Mouse (Mus musculus) lung, embryonic 15.5 days (tissue): ENCODE measurements around the gene Atg10. TPM values are rescaled to one million over a fixed set of nuclear protein-coding genes. Genes with fewer than 3 reads are reported as not detected.

Experiments
- ATAC-seq: fragments of 200-750 bp; cut with Nextera tagmentation; 2 replicates; pipeline ENCODE4 v1.8.0; 2017; ENCODE audit warnings: moderate number of reproducible peaks, borderline replicate concordance; ENCODE audit not compliant: low FRiP score, low TSS enrichment; ENCODE audit errors: extremely low read depth
- H3K27ac ChIP-seq: fragments of 300-500 bp; sonication (generic); 2 replicates; pipeline ENCODE4 v1.5.1; 2015; ENCODE audit warnings: moderate library complexity, mild to moderate bottlenecking, inconsistent platforms
- H3K27me3 ChIP-seq: fragments of 300-500 bp; sonication (generic); 2 replicates; pipeline ENCODE4 v1.6.1; 2015; ENCODE audit warnings: inconsistent platforms
- H3K36me3 ChIP-seq: fragments of 300-500 bp; sonication (generic); 2 replicates; pipeline ENCODE4 v1.6.1; 2015; ENCODE audit warnings: inconsistent platforms
- H3K4me1 ChIP-seq: fragments of 300-500 bp; sonication (generic); 2 replicates; pipeline ENCODE4 v1.6.1; 2015; ENCODE audit warnings: inconsistent platforms
- H3K4me2 ChIP-seq: fragments of 300-500 bp; sonication (generic); 2 replicates; pipeline ENCODE4 v1.6.1; 2015; ENCODE audit warnings: inconsistent platforms, mild to moderate bottlenecking, moderate library complexity
- H3K4me3 ChIP-seq: fragments of 300-500 bp; sonication (generic); 2 replicates; pipeline ENCODE4 v1.5.1; 2015; ENCODE audit warnings: mild to moderate bottlenecking, inconsistent platforms
- H3K9ac ChIP-seq: fragments of 300-500 bp; sonication (generic); 2 replicates; pipeline ENCODE4 v1.6.1; 2015; ENCODE audit warnings: inconsistent platforms
- H3K9me3 ChIP-seq: fragments of 300-500 bp; sonication (generic); 2 replicates; pipeline ENCODE4 v1.6.1; 2016; ENCODE audit warnings: inconsistent platforms
- WGBS: fragments of 180-500 bp; shearing (Covaris S2); methylation state at CpG from one replicate; pipeline ENCODE4 v1.1.7; 2015; 5-methylcytosine and 5-hydroxymethylcytosine counted together
- polyA plus RNA-seq: library from polyadenylated mRNA; unstranded; fragments of >200 nt; fragmentation: Nextera tagmentation; extraction: Ambion mirVana; gene quantifications from 2 replicates; pipeline ENCODE4 v1.2.1, GENCODE M21; 2015

Atg10 gene
- polyA plus RNA-seq, 1 experiment from 2014 or later, result 15.8 TPM

DNA sequence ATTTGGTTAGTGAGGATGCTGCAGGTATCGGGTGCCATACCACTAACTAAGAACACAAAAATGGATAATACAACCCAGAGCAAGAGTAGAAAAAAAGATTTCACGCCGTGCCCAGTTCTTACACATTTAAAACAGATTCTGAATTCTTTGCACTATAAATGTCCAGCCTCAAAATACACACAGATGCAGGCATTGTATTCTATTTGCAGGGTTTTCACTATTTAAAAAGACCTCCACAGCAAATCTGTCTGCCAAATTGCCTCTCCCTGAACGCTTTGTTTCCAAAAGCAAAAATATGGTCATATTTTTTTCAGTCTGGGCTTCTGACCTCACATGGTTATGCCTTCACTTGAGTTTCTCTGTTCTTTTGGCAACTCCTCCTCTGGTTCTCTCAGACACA is 328.9 kb downstream of the Atg10 start:
- ATAC-seq, result no peak
- WGBS, result 90% methylated on average over 4 of the region's 4 CpGs
- Histone ChIP-seq H3K4me2 (no peak overlapping the region), H3K27me3 (no peaks in the 10 kb centered on the region), H3K9ac (no peak overlapping the region), H3K9me3 (no peaks in the 10 kb centered on the region), H3K4me1 (no peaks in the 10 kb centered on the region), H3K27ac (no peak overlapping the region), H3K36me3 (no peaks in the 10 kb centered on the region), H3K4me3 (no peak overlapping the region)

DNA sequence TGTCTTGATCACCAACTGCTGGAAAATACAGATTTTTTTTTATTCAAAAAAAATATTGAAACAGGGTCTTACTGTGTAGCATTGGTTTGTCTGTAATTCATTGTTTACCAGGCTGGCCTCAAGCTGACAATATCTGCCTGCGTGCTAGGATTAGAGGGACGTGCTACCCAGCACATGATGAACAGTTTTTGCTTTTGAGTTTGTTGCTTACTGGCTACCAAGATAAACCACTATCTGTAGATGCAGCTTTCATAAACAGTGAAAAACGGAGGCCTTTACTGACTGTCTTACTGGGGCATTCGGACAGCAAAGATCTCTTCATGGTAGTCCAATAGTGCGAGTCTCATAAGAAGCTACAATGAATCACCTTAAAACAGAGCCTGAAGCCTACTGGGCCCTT is 333.7 kb downstream of the Atg10 start:
- Histone ChIP-seq H3K27ac (no peak overlapping the region), H3K9me3 (no peaks in the 10 kb centered on the region), H3K36me3 (no peaks in the 10 kb centered on the region), H3K4me3 (no peak overlapping the region), H3K4me2 (no peak overlapping the region), H3K9ac (no peak overlapping the region), H3K4me1 (peaks cover 12% of the 10 kb centered on the region), H3K27me3 (no peaks in the 10 kb centered on the region)
- ATAC-seq, result no peak
- WGBS, result 81% methylated on average over 5 of the region's 5 CpGs

DNA sequence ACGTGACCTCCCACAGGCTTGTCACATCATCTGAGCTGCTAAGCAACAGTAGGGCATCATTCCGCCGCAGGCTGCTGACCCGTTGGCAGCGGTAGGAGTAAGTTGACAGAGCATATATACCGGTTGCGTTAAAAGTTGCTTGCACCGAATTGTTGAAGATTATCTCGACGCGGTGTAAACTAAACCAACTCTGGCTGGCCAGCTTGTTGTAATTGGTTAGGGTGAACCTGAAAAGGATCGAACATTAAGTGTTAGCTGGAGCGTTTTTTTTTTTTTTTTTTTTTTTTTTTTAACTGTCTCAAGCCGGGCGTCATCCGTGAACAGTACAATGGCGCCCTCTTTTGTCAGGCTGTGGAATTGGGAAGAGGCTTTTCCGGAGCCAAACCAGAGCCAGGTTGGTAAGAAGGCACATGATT is 337.2 kb downstream of the Atg10 start:
- Histone ChIP-seq H3K9ac (peak overlapping the region; percentile 15), H3K4me2 (peak overlapping the region; percentile 72), H3K4me3 (peak overlapping the region; percentile 44), H3K9me3 (no peaks in the 10 kb centered on the region), H3K4me1 (peaks cover 12% of the 10 kb centered on the region), H3K27ac (no peak overlapping the region), H3K36me3 (no peaks in the 10 kb centered on the region), H3K27me3 (no peaks in the 10 kb centered on the region)
- peak; percentile 55; the same call in 1 of the 2 replicates for ATAC-seq
- under 1% methylated on average over 18 of the region's 18 CpGs for WGBS

- Histone ChIP-seq H3K4me1 (peaks cover 12% of the 10 kb centered on the region), H3K9ac (peak overlapping the region; percentile 15), H3K9me3 (no peaks in the 10 kb centered on the region), H3K4me2 (peak overlapping the region; percentile 72), H3K27me3 (no peaks in the 10 kb centered on the region), H3K27ac (no peak overlapping the region), H3K36me3 (no peaks in the 10 kb centered on the region), H3K4me3 (peak overlapping the region; percentile 44)
- peak; percentile 57; the same call in 1 of the 2 replicates for ATAC-seq
- 18% methylated on average over 13 of the region's 13 CpGs for WGBS
Measured at GRCm38 (mm10) chr13:90885856-90886532, 337.8 kb downstream of the Atg10 start.

Other genes starting within 250 kb of the Atg10 start
- 96.1 and 97.9 TPM in 2 replicates for gene Ssbp2, start 236.3 kb upstream of the Atg10 start, polyA plus RNA-seq